Mouse (Mus musculus): ENCODE results near the gene Crybg2. TPM values are rescaled to one million over a fixed set of nuclear protein-coding genes. Genes with fewer than 3 reads are reported as not detected.

The Crybg2 gene
- polyA plus RNA-seq, 1 experiment from 2014 or later, result 1.9 TPM

- no peak overlapping the region for H3K4me3 ChIP-seq (ENCODE audit: low read depth, low read length)
- no peak overlapping the region for H3K9ac ChIP-seq (ENCODE audit: low read length)
- 83% methylated on average over 9 of the region's 9 CpGs for WGBS
- H3K4me2 ChIP-seq (ENCODE audit: low read length), result no peak overlapping the region
- no peaks in the 10 kb centered on the region for H3K36me3 ChIP-seq (ENCODE audit: control insufficient read depth, insufficient read depth, low read length)
- H3K27ac ChIP-seq (ENCODE audit: low read depth, low read length), result no peak overlapping the region
- H3K9me3 ChIP-seq (replicated peaks; ENCODE audit: control insufficient read depth, low read length), result no peaks in the 10 kb centered on the region
- H3K4me1 ChIP-seq (ENCODE audit: control insufficient read depth, insufficient read depth, low read length), result no peaks in the 10 kb centered on the region
- no peaks in the 10 kb centered on the region for H3K27me3 ChIP-seq (replicated peaks; ENCODE audit: control insufficient read depth, insufficient read depth, low read length)
- DNase-seq (ENCODE audit: low spot score) (no peak), ATAC-seq (no peak)
These were observed 28.4 kb downstream of the Crybg2 start for GRCm38 (mm10) chr4:134089029-134089428.

GRCm38 (mm10) chr4:134090521-134091224 lies 30.1 kb downstream of the Crybg2 start:
- Histone ChIP-seq H3K9me3 (replicated peaks; ENCODE audit: control insufficient read depth, low read length) (no peaks in the 10 kb centered on the region), H3K4me1 (ENCODE audit: control insufficient read depth, insufficient read depth, low read length) (no peaks in the 10 kb centered on the region), H3K27me3 (replicated peaks; ENCODE audit: control insufficient read depth, insufficient read depth, low read length) (no peaks in the 10 kb centered on the region), H3K4me3 (ENCODE audit: low read depth, low read length) (no peak overlapping the region), H3K4me2 (ENCODE audit: low read length) (no peak overlapping the region), H3K9ac (ENCODE audit: low read length) (no peak overlapping the region), H3K36me3 (ENCODE audit: control insufficient read depth, insufficient read depth, low read length) (no peaks in the 10 kb centered on the region), H3K27ac (ENCODE audit: low read depth, low read length) (no peak overlapping the region)
- no peak for DNase-seq (ENCODE audit: low spot score)
- no peak for ATAC-seq
- 83% methylated on average over 16 of the region's 16 CpGs for WGBS

- ATAC-seq, result no peak
- DNase-seq (ENCODE audit: low spot score), result no peak
- no peaks in the 10 kb centered on the region for H3K9me3 ChIP-seq (replicated peaks; ENCODE audit: control insufficient read depth, low read length)
- H3K9ac ChIP-seq (ENCODE audit: low read length), result no peak overlapping the region
- no peaks in the 10 kb centered on the region for H3K27me3 ChIP-seq (replicated peaks; ENCODE audit: control insufficient read depth, insufficient read depth, low read length)
- no peak overlapping the region for H3K4me2 ChIP-seq (ENCODE audit: low read length)
- no peak overlapping the region for H3K4me3 ChIP-seq (ENCODE audit: low read depth, low read length)
- H3K27ac ChIP-seq (ENCODE audit: low read depth, low read length), result no peak overlapping the region
- H3K36me3 ChIP-seq (ENCODE audit: control insufficient read depth, insufficient read depth, low read length), result no peaks in the 10 kb centered on the region
- H3K4me1 ChIP-seq (ENCODE audit: control insufficient read depth, insufficient read depth, low read length), result no peaks in the 10 kb centered on the region
- 90% methylated on average over 6 of the region's 6 CpGs for WGBS
These were observed 30.6 kb downstream of the Crybg2 start for GRCm38 (mm10) chr4:134091225-134091529.

- peak; percentile 11 for DNase-seq (ENCODE audit: low spot score)
- H3K9ac ChIP-seq (ENCODE audit: low read length), result no peak overlapping the region
- no peaks in the 10 kb centered on the region for H3K9me3 ChIP-seq (replicated peaks; ENCODE audit: control insufficient read depth, low read length)
- no peak overlapping the region for H3K27ac ChIP-seq (ENCODE audit: low read depth, low read length)
- WGBS, result 71% methylated on average over 6 of the region's 6 CpGs
- H3K4me2 ChIP-seq (ENCODE audit: low read length), result no peak overlapping the region
- H3K4me1 ChIP-seq (ENCODE audit: control insufficient read depth, insufficient read depth, low read length), result no peaks in the 10 kb centered on the region
- H3K36me3 ChIP-seq (ENCODE audit: control insufficient read depth, insufficient read depth, low read length), result no peaks in the 10 kb centered on the region
- H3K27me3 ChIP-seq (replicated peaks; ENCODE audit: control insufficient read depth, insufficient read depth, low read length), result no peaks in the 10 kb centered on the region
- no peak for ATAC-seq
- H3K4me3 ChIP-seq (ENCODE audit: low read depth, low read length), result no peak overlapping the region
These were observed 32.0 kb downstream of the Crybg2 start for GRCm38 (mm10) chr4:134092382-134093288.

GRCm38 (mm10) chr4:134094004-134094564 lies 33.5 kb downstream of the Crybg2 start:
- no peak overlapping the region for H3K4me3 ChIP-seq (ENCODE audit: low read depth, low read length)
- H3K4me2 ChIP-seq (ENCODE audit: low read length), result no peak overlapping the region
- no peaks in the 10 kb centered on the region for H3K27me3 ChIP-seq (replicated peaks; ENCODE audit: control insufficient read depth, insufficient read depth, low read length)
- H3K4me1 ChIP-seq (ENCODE audit: control insufficient read depth, insufficient read depth, low read length), result no peaks in the 10 kb centered on the region
- no peak overlapping the region for H3K9ac ChIP-seq (ENCODE audit: low read length)
- H3K27ac ChIP-seq (ENCODE audit: low read depth, low read length), result no peak overlapping the region
- DNase-seq (ENCODE audit: low spot score) (no peak), ATAC-seq (no peak)
- 91% methylated on average over 7 of the region's 7 CpGs for WGBS
- H3K9me3 ChIP-seq (replicated peaks; ENCODE audit: control insufficient read depth, low read length), result no peaks in the 10 kb centered on the region
- H3K36me3 ChIP-seq (ENCODE audit: control insufficient read depth, insufficient read depth, low read length), result no peaks in the 10 kb centered on the region

- no peaks in the 10 kb centered on the region for H3K36me3 ChIP-seq (ENCODE audit: control insufficient read depth, insufficient read depth, low read length)
- no peaks in the 10 kb centered on the region for H3K4me1 ChIP-seq (ENCODE audit: control insufficient read depth, insufficient read depth, low read length)
- no peak within 1 kb of the TSS for H3K4me3 ChIP-seq (ENCODE audit: low read depth, low read length)
- H3K4me2 ChIP-seq (ENCODE audit: low read length), result no peak within 1 kb of the TSS
- H3K27me3 ChIP-seq (replicated peaks; ENCODE audit: control insufficient read depth, insufficient read depth, low read length), result no peaks in the 10 kb centered on the region
- WGBS, result 71% methylated on average over 3 of the region's 3 CpGs
- no peak for ATAC-seq
- no peak within 1 kb of the TSS for H3K9ac ChIP-seq (ENCODE audit: low read length)
- no peak within 1 kb of the TSS for H3K27ac ChIP-seq (ENCODE audit: low read depth, low read length)
- no peak for DNase-seq (ENCODE audit: low spot score)
- no peaks in the 10 kb centered on the region for H3K9me3 ChIP-seq (replicated peaks; ENCODE audit: control insufficient read depth, low read length)
These were observed 34.4 kb downstream of the Crybg2 start, which contains the start of gene Cd52 for GRCm38 (mm10) chr4:134094923-134095547. Gene Cd52, minus strand, starts transcription at chr4:134095082.

- no peak overlapping the region for H3K9ac ChIP-seq (ENCODE audit: low read length)
- no peaks in the 10 kb centered on the region for H3K9me3 ChIP-seq (replicated peaks; ENCODE audit: control insufficient read depth, low read length)
- no peaks in the 10 kb centered on the region for H3K27me3 ChIP-seq (replicated peaks; ENCODE audit: control insufficient read depth, insufficient read depth, low read length)
- WGBS, result 83% methylated on average over 3 of the region's 3 CpGs
- no peak overlapping the region for H3K4me3 ChIP-seq (ENCODE audit: low read depth, low read length)
- DNase-seq (ENCODE audit: low spot score) (no peak), ATAC-seq (no peak)
- no peaks in the 10 kb centered on the region for H3K36me3 ChIP-seq (ENCODE audit: control insufficient read depth, insufficient read depth, low read length)
- H3K27ac ChIP-seq (ENCODE audit: low read depth, low read length), result no peak overlapping the region
- H3K4me2 ChIP-seq (ENCODE audit: low read length), result no peak overlapping the region
- H3K4me1 ChIP-seq (ENCODE audit: control insufficient read depth, insufficient read depth, low read length), result no peaks in the 10 kb centered on the region
These were observed 35.5 kb downstream of the Crybg2 start for GRCm38 (mm10) chr4:134096120-134096519.

- H3K4me2 ChIP-seq (ENCODE audit: low read length), result no peak overlapping the region
- DNase-seq (ENCODE audit: low spot score), result no peak
- H3K27me3 ChIP-seq (replicated peaks; ENCODE audit: control insufficient read depth, insufficient read depth, low read length), result no peaks in the 10 kb centered on the region
- H3K9ac ChIP-seq (ENCODE audit: low read length), result no peak overlapping the region
- ATAC-seq, result no peak
- H3K4me3 ChIP-seq (ENCODE audit: low read depth, low read length), result no peak overlapping the region
- no peaks in the 10 kb centered on the region for H3K9me3 ChIP-seq (replicated peaks; ENCODE audit: control insufficient read depth, low read length)
- H3K36me3 ChIP-seq (ENCODE audit: control insufficient read depth, insufficient read depth, low read length), result no peaks in the 10 kb centered on the region
- H3K4me1 ChIP-seq (ENCODE audit: control insufficient read depth, insufficient read depth, low read length), result no peaks in the 10 kb centered on the region
- H3K27ac ChIP-seq (ENCODE audit: low read depth, low read length), result no peak overlapping the region
- WGBS, result 84% methylated on average over 5 of the region's 5 CpGs
These were observed 36.5 kb downstream of the Crybg2 start for GRCm38 (mm10) chr4:134097015-134097608.
